Mouse (Mus musculus) myocyte (in vitro differentiated cells): Measurements from ENCODE around the gene Ctu1.

Experiments used
- CEBPB ChIP-seq: IDR thresholded peaks from 2 replicates; pipeline ENCODE4 v1.6.1; 2011; ENCODE audit warnings: mild to moderate bottlenecking, moderate library complexity; ENCODE audit not compliant: poor library complexity, insufficient read depth, severe bottlenecking
- E2F4 ChIP-seq: IDR thresholded peaks from one replicate; pipeline ENCODE4 v1.6.1; 2011; ENCODE audit warnings: mild to moderate bottlenecking, control low read depth, moderate library complexity; ENCODE audit not compliant: insufficient read depth
- MAX ChIP-seq: IDR thresholded peaks from one replicate; pipeline ENCODE4 v1.6.1; 2011; ENCODE audit warnings: low read depth, mild to moderate bottlenecking, control low read depth
- MYOD1 ChIP-seq, 3 experiments: IDR thresholded peaks; one replicate each; pipeline ENCODE4 v1.6.1; 2011; ENCODE audit warnings: control low read depth in 2 of 3, low read depth in 2 of 3, mild to moderate bottlenecking in 2 of 3, moderate library complexity in 1 of 3; ENCODE audit not compliant: insufficient read length in 2 of 3, control insufficient read depth in 1 of 3
- MYOG ChIP-seq, 3 experiments: IDR thresholded peaks; one replicate each; pipeline ENCODE4 v1.6.1; 2011; ENCODE audit warnings: control low read depth in 2 of 3, low read depth in 2 of 3, mild to moderate bottlenecking in 2 of 3; ENCODE audit not compliant: insufficient read length in 2 of 3, control insufficient read depth in 1 of 3, insufficient read depth in 1 of 3
- POLR2A ChIP-seq: IDR thresholded peaks from one replicate; pipeline ENCODE4 v1.6.1; 2011; ENCODE audit warnings: low read depth, mild to moderate bottlenecking, control low read depth, moderate library complexity; ENCODE audit not compliant: insufficient read length
- POLR2AphosphoS2 ChIP-seq: IDR thresholded peaks from one replicate; pipeline ENCODE4 v1.6.1; 2011; ENCODE audit warnings: low read depth, control low read depth; ENCODE audit not compliant: insufficient read length
- REST ChIP-seq: IDR thresholded peaks from one replicate; pipeline ENCODE4 v1.6.1; 2011; ENCODE audit warnings: mild to moderate bottlenecking, control low read depth, moderate library complexity; ENCODE audit not compliant: insufficient read depth, insufficient read length
- SRF ChIP-seq: IDR thresholded peaks from one replicate; pipeline ENCODE4 v1.6.1; 2011; ENCODE audit warnings: low read depth; ENCODE audit not compliant: control insufficient read depth, insufficient read length
- TCF12 ChIP-seq: IDR thresholded peaks from one replicate; pipeline ENCODE4 v1.6.1; 2011; ENCODE audit warnings: mild to moderate bottlenecking, control low read depth; ENCODE audit not compliant: poor library complexity, insufficient read depth, severe bottlenecking
- TCF3 ChIP-seq: IDR thresholded peaks from one replicate; pipeline ENCODE4 v1.6.1; 2011; ENCODE audit warnings: low read depth, control low read depth; ENCODE audit not compliant: insufficient read length
- USF1 ChIP-seq: IDR thresholded peaks from one replicate; pipeline ENCODE4 v1.6.1; 2011; ENCODE audit warnings: low read depth, mild to moderate bottlenecking, control low read depth, moderate library complexity

DNA sequence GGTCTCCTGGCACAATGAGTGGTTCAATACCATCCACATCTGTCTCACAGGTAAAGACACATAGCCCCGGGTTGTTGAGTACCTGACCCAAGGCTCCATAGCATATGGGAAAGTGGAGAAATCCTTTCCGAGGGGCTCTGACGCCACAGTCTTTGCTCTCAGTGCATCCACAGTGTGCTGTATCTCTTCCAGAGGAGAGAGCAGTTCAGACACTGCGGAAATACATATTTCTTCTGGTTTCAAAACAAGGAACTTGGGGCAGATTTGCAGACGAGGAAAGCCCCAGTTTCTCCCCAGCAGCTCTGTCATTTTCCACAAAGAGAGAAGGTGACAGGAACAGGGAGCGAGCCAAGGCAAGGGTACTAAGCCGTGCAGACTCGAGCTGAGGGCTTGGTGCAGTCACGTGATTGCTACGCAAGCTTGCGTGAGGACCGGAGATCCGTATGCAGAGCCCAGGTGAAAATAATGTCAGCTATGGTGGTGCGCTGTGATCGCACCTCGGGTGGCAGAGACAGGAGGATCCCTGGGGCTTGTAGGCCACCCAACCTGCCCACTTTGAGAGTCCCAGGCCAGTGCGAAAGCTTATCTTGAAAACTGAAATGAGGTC lies 28.7 kb upstream of the Ctu1 start:
- TF ChIP-seq MAX (no peak), POLR2A (no peak), MYOG (IDR thresholded peaks at IDR 0.05; ENCODE audit: control insufficient read depth in 1 of 3, insufficient read depth in 1 of 3, insufficient read length in 2 of 3, low read depth in 2 of 3) (no peak), E2F4 (no peak), SRF (no peak), TCF12 (no peak), CEBPB (no peak), REST (no peak), USF1 (no peak), POLR2AphosphoS2 (no peak), MYOD1 (IDR thresholded peaks at IDR 0.05; ENCODE audit: control insufficient read depth in 1 of 3, insufficient read length in 2 of 3, low read depth in 2 of 3) (no peak), TCF3 (no peak)
